Mouse (Mus musculus): ENCODE results near the gene Usp15.

GRCm38 (mm10) chr10:123198183-123198582 is 1.4 kb upstream of the Usp15 start:
- TF ChIP-seq CTCF (IDR thresholded peaks at IDR 0.05; ENCODE audit: control insufficient read depth, insufficient read depth, low read length): no peak
- TF ChIP-seq POLR2A (IDR thresholded peaks at IDR 0.05; ENCODE audit: borderline replicate concordance, control insufficient read depth, low read depth, low read length): no peak

Data from bone marrow, adult 2 months (tissue).